Mouse (Mus musculus): ENCODE measurements at regions not wholly inside any gene's neighbourhood (a gene's known extent, or its start where the extent isn't known, plus 50 kb on each side); places are given as distances from the start of the nearest gene placed in this dataset.

GRCm38 (mm10) chr1:151045334-151045733, 52.1 kb upstream of the Hmcn1 start:
- Histone ChIP-seq H3K4me2 (no peak overlapping the region), H3K36me3 (no peaks in the 10 kb centered on the region), H3K27ac (ENCODE audit: poor library complexity, severe bottlenecking) (no peak overlapping the region), H3K4me3 (no peak overlapping the region), H3K27me3 (replicated peaks) (no peaks in the 10 kb centered on the region), H3K4me1 (replicated peaks) (peaks cover 3% of the 10 kb centered on the region; the same call in 1 of the 2 replicates), H3K9ac (no peak overlapping the region), H3K9me3 (replicated peaks) (no peaks in the 10 kb centered on the region)
- no peak for ATAC-seq (ENCODE audit: insufficient number of reproducible peaks, low FRiP score)
- 43% methylated on average over 5 of the region's 5 CpGs for WGBS

- WGBS = 55% methylated on average over 7 of the region's 7 CpGs
- Histone ChIP-seq H3K27ac (ENCODE audit: poor library complexity, severe bottlenecking) (0 out of 2 replicates have a peak overlapping the region, but pooled peaks have one; percentile 18), H3K9ac (no peak overlapping the region), H3K36me3 (no peaks in the 10 kb centered on the region), H3K4me2 (no peak overlapping the region), H3K27me3 (replicated peaks) (no peaks in the 10 kb centered on the region), H3K4me3 (no peak overlapping the region), H3K9me3 (replicated peaks) (no peaks in the 10 kb centered on the region), H3K4me1 (replicated peaks) (no peaks in the 10 kb centered on the region)
- no peak for ATAC-seq (ENCODE audit: insufficient number of reproducible peaks, low FRiP score)
Observed at GRCm38 (mm10) chr1:151046626-151047025, 53.4 kb upstream of the Hmcn1 start.

- 74% methylated on average over 19 of the region's 19 CpGs for WGBS
- no peak overlapping the region for H3K27ac ChIP-seq (ENCODE audit: poor library complexity, severe bottlenecking)
- 0 out of 2 replicates have a peak, but pooled peaks have one; percentile 15 for ATAC-seq (ENCODE audit: insufficient number of reproducible peaks, low FRiP score)
Observed at GRCm38 (mm10) chr1:151049726-151050506, 56.7 kb upstream of the Hmcn1 start.

GRCm38 (mm10) chr1:151050507-151050816, 57.2 kb upstream of the Hmcn1 start:
- no peak overlapping the region for H3K27ac ChIP-seq (ENCODE audit: poor library complexity, severe bottlenecking)
- H3K9me3 ChIP-seq (replicated peaks) = no peaks in the 10 kb centered on the region
- no peak overlapping the region for H3K4me2 ChIP-seq
- WGBS = 83% methylated on average over 3 of the region's 3 CpGs
- peaks cover 13% of the 10 kb centered on the region for H3K4me1 ChIP-seq (replicated peaks)
- H3K27me3 ChIP-seq (replicated peaks) = no peaks in the 10 kb centered on the region
- ATAC-seq (ENCODE audit: insufficient number of reproducible peaks, low FRiP score) = no peak
- no peak overlapping the region for H3K9ac ChIP-seq
- H3K4me3 ChIP-seq = no peak overlapping the region
- H3K36me3 ChIP-seq = no peaks in the 10 kb centered on the region

More at GRCm38 (mm10) chr1:151049726-151050506, 56.7 kb upstream of the Hmcn1 start:
- Histone ChIP-seq H3K9ac (no peak overlapping the region), H3K27me3 (replicated peaks) (no peaks in the 10 kb centered on the region), H3K4me2 (no peak overlapping the region), H3K9me3 (replicated peaks) (no peaks in the 10 kb centered on the region), H3K4me1 (replicated peaks) (peaks cover 11% of the 10 kb centered on the region), H3K4me3 (no peak overlapping the region), H3K36me3 (no peaks in the 10 kb centered on the region)

- no peak overlapping the region for H3K9ac ChIP-seq
Observed at GRCm38 (mm10) chr1:151053268-151053667, 60.0 kb upstream of the Hmcn1 start.

GRCm38 (mm10) chr1:151055396-151055795, 62.2 kb upstream of the Hmcn1 start:
- 82% methylated on average over 6 of the region's 6 CpGs for WGBS
- no peak overlapping the region for H3K4me3 ChIP-seq
- H3K9me3 ChIP-seq (replicated peaks) = no peaks in the 10 kb centered on the region
- peaks cover 16% of the 10 kb centered on the region for H3K4me1 ChIP-seq (replicated peaks)
- no peak overlapping the region for H3K27ac ChIP-seq (ENCODE audit: poor library complexity, severe bottlenecking)
- H3K36me3 ChIP-seq = no peaks in the 10 kb centered on the region
- H3K4me2 ChIP-seq = no peak overlapping the region
- ATAC-seq (ENCODE audit: insufficient number of reproducible peaks, low FRiP score) = no peak
- no peaks in the 10 kb centered on the region for H3K27me3 ChIP-seq (replicated peaks)
- H3K9ac ChIP-seq = no peak overlapping the region

More at GRCm38 (mm10) chr1:151053268-151053667, 60.0 kb upstream of the Hmcn1 start:
- WGBS = 67% methylated on average over 5 of the region's 5 CpGs
- Histone ChIP-seq H3K4me2 (no peak overlapping the region), H3K4me1 (replicated peaks) (peaks cover 16% of the 10 kb centered on the region), H3K27ac (ENCODE audit: poor library complexity, severe bottlenecking) (no peak overlapping the region), H3K36me3 (no peaks in the 10 kb centered on the region), H3K27me3 (replicated peaks) (no peaks in the 10 kb centered on the region), H3K4me3 (no peak overlapping the region), H3K9me3 (replicated peaks) (no peaks in the 10 kb centered on the region)
- ATAC-seq (ENCODE audit: insufficient number of reproducible peaks, low FRiP score) = no peak

- Histone ChIP-seq H3K9me3 (replicated peaks) (no peaks in the 10 kb centered on the region), H3K27ac (ENCODE audit: poor library complexity, severe bottlenecking) (no peak overlapping the region), H3K9ac (no peak overlapping the region), H3K4me2 (no peak overlapping the region), H3K4me1 (replicated peaks) (peaks cover 21% of the 10 kb centered on the region), H3K27me3 (replicated peaks) (no peaks in the 10 kb centered on the region), H3K36me3 (no peaks in the 10 kb centered on the region), H3K4me3 (no peak overlapping the region)
- no peak for ATAC-seq (ENCODE audit: insufficient number of reproducible peaks, low FRiP score)
- 85% methylated on average over 4 of the region's 4 CpGs for WGBS
Observed at GRCm38 (mm10) chr1:151059546-151060136, 66.4 kb upstream of the Hmcn1 start.

- 35% methylated on average over 9 of the region's 9 CpGs for WGBS
- no peak for ATAC-seq (ENCODE audit: insufficient number of reproducible peaks, low FRiP score)
- H3K9ac ChIP-seq = no peak overlapping the region
Observed at GRCm38 (mm10) chr1:151065090-151065567, 71.9 kb upstream of the Hmcn1 start.

GRCm38 (mm10) chr1:151066379-151067128, 73.3 kb upstream of the Hmcn1 start:
- no peak overlapping the region for H3K4me2 ChIP-seq
- no peak overlapping the region for H3K9ac ChIP-seq
- no peaks in the 10 kb centered on the region for H3K36me3 ChIP-seq
- WGBS = 79% methylated on average over 15 of the region's 15 CpGs
- H3K4me1 ChIP-seq (replicated peaks) = peaks cover 17% of the 10 kb centered on the region
- no peak overlapping the region for H3K4me3 ChIP-seq
- no peak overlapping the region for H3K27ac ChIP-seq (ENCODE audit: poor library complexity, severe bottlenecking)
- H3K9me3 ChIP-seq (replicated peaks) = 0 out of 2 replicates have a peak, but pooled peaks cover 4% of the 10 kb centered on the region
- H3K27me3 ChIP-seq (replicated peaks) = no peaks in the 10 kb centered on the region
- ATAC-seq (ENCODE audit: insufficient number of reproducible peaks, low FRiP score) = no peak

More at GRCm38 (mm10) chr1:151065090-151065567, 71.9 kb upstream of the Hmcn1 start:
- no peaks in the 10 kb centered on the region for H3K27me3 ChIP-seq (replicated peaks)
- H3K4me1 ChIP-seq (replicated peaks) = peaks cover 17% of the 10 kb centered on the region
- H3K36me3 ChIP-seq = no peaks in the 10 kb centered on the region
- no peak overlapping the region for H3K27ac ChIP-seq (ENCODE audit: poor library complexity, severe bottlenecking)
- H3K9me3 ChIP-seq (replicated peaks) = 0 out of 2 replicates have a peak, but pooled peaks cover 4% of the 10 kb centered on the region
- no peak overlapping the region for H3K4me2 ChIP-seq
- no peak overlapping the region for H3K4me3 ChIP-seq

GRCm38 (mm10) chr1:151074508-151075314, 81.5 kb upstream of the Hmcn1 start:
- Histone ChIP-seq H3K27me3 (replicated peaks) (no peaks in the 10 kb centered on the region), H3K4me3 (no peak overlapping the region), H3K27ac (ENCODE audit: poor library complexity, severe bottlenecking) (no peak overlapping the region), H3K36me3 (no peaks in the 10 kb centered on the region), H3K4me1 (replicated peaks) (peaks cover 7% of the 10 kb centered on the region), H3K4me2 (no peak overlapping the region), H3K9me3 (replicated peaks) (no peaks in the 10 kb centered on the region), H3K9ac (no peak overlapping the region)
- ATAC-seq (ENCODE audit: insufficient number of reproducible peaks, low FRiP score) = no peak
- 76% methylated on average over 16 of the region's 16 CpGs for WGBS
